Mouse (Mus musculus) liver, postnatal 0 days (tissue): ENCODE measurements at regions not wholly inside any gene's neighbourhood (a gene's known extent, or its start where the extent isn't known, plus 50 kb on each side); places are given as distances from the start of the nearest gene placed in this dataset.

Source experiments
- CTCF ChIP-seq: sonication (generic); IDR thresholded peaks from 2 replicates; pipeline ENCODE4 v1.5.1; 2016; ENCODE audit warnings: antibody characterized with exemption, low read depth
- EP300 ChIP-seq: IDR thresholded peaks from 2 replicates; pipeline ENCODE4 v1.6.1; 2016; ENCODE audit warnings: antibody characterized with exemption, low read depth, mild to moderate bottlenecking

GRCm38 (mm10) chr13:100893096-100893495 is 59.9 kb upstream of the Slc30a5 start:
- TF ChIP-seq CTCF (no peak), EP300 (no peak)
